Mouse (Mus musculus) large intestine, adult 2 months (tissue): ENCODE data around the gene Exosc8. TPM values are rescaled to one million over a fixed set of nuclear protein-coding genes. Genes with fewer than 3 reads are reported as not detected.

Experiments
- DNase-seq: peaks from one replicate; pipeline ENCODE4 v3.0.0-alpha.2; 2012; ENCODE audit warnings: low read depth, low spot score
- WGBS: fragments of 180-500 bp; shearing (Covaris S2); methylation state at CpG from one replicate; pipeline ENCODE4 v1.1.7; 2018; 5-methylcytosine and 5-hydroxymethylcytosine counted together
- polyA plus RNA-seq: library from polyadenylated mRNA; depleted of rRNA; stranded (reverse); fragments of >200 nt; gene quantifications from 2 replicates; pipeline ENCODE4 v1.2.3, GENCODE M21; 2012; rRNA removed

Exosc8 gene
- polyA plus RNA-seq, 1 experiment: 32.3 TPM

GRCm38 (mm10) chr3:54687245-54687644 is 47.9 kb downstream of the Exosc8 start:
- 23% methylated on average over 2 of the region's 2 CpGs for WGBS
- DNase-seq: no peak

- no peak for DNase-seq
- 94% methylated on average over 3 of the region's 3 CpGs for WGBS
Observed at GRCm38 (mm10) chr3:54685202-54685601, 50.0 kb downstream of the Exosc8 start.

GRCm38 (mm10) chr3:54681310-54682204 is 53.6 kb downstream of the Exosc8 start:
- WGBS: 42% methylated on average over 6 of the region's 6 CpGs
- DNase-seq: no peak

Other genes with a start within 250 kb of the Exosc8 start
- 27.7 and 40.8 TPM in 2 replicates for gene Supt20, start 42.6 kb downstream of the Exosc8 start, polyA plus RNA-seq
- not detected in 2 replicates for gene Gm21958, start 21.0 kb downstream of the Exosc8 start, polyA plus RNA-seq
- gene Alg5, start 146 bp upstream of the Exosc8 start, polyA plus RNA-seq: 18.6 and 21.8 TPM in 2 replicates
- 0.53 and 1.1 TPM in 2 replicates for gene Smad9, start 20.2 kb upstream of the Exosc8 start, polyA plus RNA-seq
- 11.1 and 15.4 TPM in 2 replicates for gene Rfxap, start 72.4 kb upstream of the Exosc8 start, polyA plus RNA-seq
- 1.1 and 2.1 TPM in 2 replicates for gene Sertm1, start 180.5 kb upstream of the Exosc8 start, polyA plus RNA-seq